Mouse (Mus musculus) small intestine, adult 2 months (tissue): ENCODE measurements around the gene Ube2g1.

Experiments used
- CTCF ChIP-seq: fragments of 200-500 bp; IDR thresholded peaks from 2 replicates; pipeline ENCODE4 v1.5.1; 2012; ENCODE audit warnings: low read depth, mild to moderate bottlenecking, control low read depth, inconsistent platforms, low read length, moderate library complexity, mixed read lengths; ENCODE audit not compliant: insufficient replicate concordance, insufficient read length; ENCODE audit errors: extremely low read depth
- POLR2A ChIP-seq: fragments of 200-500 bp; IDR thresholded peaks from 2 replicates; pipeline ENCODE4 v1.6.1; 2012; ENCODE audit warnings: low read depth, mild to moderate bottlenecking, control low read depth, inconsistent platforms, low read length, moderate library complexity

GRCm38 (mm10) chr11:72675280-72675679 lies 68.2 kb downstream of the Ube2g1 start:
- no peak for TF ChIP-seq CTCF
- TF ChIP-seq POLR2A = no peak
